Mouse (Mus musculus): ENCODE data around the gene Gm21292. TPM values are rescaled to one million over a fixed set of nuclear protein-coding genes. Genes with fewer than 3 reads are reported as not detected.
"Not testable (repeated sequence)": the region's sequence is repeated elsewhere in the genome, so short reads cannot be mapped to it uniquely, and the experiment has no call there.

Gene Gm21292
- polyA plus RNA-seq (2012; rRNA removed): not detected in 2 replicates

GRCm38 (mm10) chrY:9133824-9134223 lies at the start of gene Gm21292:
Gm21292 (minus strand) TSS chrY:9133924.
- H3K27ac ChIP-seq (ENCODE audit: insufficient read depth, low read length); H3K4me3 ChIP-seq (ENCODE audit: insufficient read depth, low read length): not testable (repeated sequence)

More at GRCm38 (mm10) chrY:9133824-9134223, at the start of gene Gm21292:
- H3K4me1 ChIP-seq (ENCODE audit: control insufficient read depth, insufficient read depth, low read length): not testable (repeated sequence)

Other genes with a start within 250 kb of the Gm21292 start
- not detected in 2 replicates for gene Gm21721, start 68.3 kb upstream of the Gm21292 start, polyA plus RNA-seq (2012; rRNA removed)
- gene Gm21812, start 213.3 kb upstream of the Gm21292 start, polyA plus RNA-seq (2012; rRNA removed): not detected in 2 replicates

Measured in cortical plate, adult 2 months (tissue).